Mouse (Mus musculus) liver, embryonic 11.5 days (tissue): ENCODE results near the gene Pusl1. TPM values are rescaled to one million over a fixed set of nuclear protein-coding genes. Genes with fewer than 3 reads are reported as not detected.
A peak's percentile ranks its signal among the peaks of the same experiment; 100 is the strongest.

Experiments
- ATAC-seq: fragments of 200-750 bp; cut with Nextera tagmentation; replicated peaks from 2 replicates; pipeline ENCODE4 v1.8.0; 2017; ENCODE audit warnings: moderate number of reproducible peaks, mild to moderate bottlenecking, moderate TSS enrichment, moderate library complexity; ENCODE audit not compliant: low FRiP score
- DNase-seq: peaks from one replicate; pipeline ENCODE4 v3.0.0-alpha.2; 2017; ENCODE audit warnings: low spot score
- H3K27ac ChIP-seq: fragments of 300-500 bp; sonication (generic); 2 replicates; pipeline ENCODE4 v1.5.1; 2014; ENCODE audit warnings: mild to moderate bottlenecking, low read depth, low read length, control low read depth
- H3K27me3 ChIP-seq: fragments of 300-500 bp; sonication (generic); replicated peaks from 2 replicates; pipeline ENCODE4 v1.6.1; 2014; ENCODE audit warnings: low read length, mixed read lengths; ENCODE audit not compliant: control insufficient read depth, insufficient read depth
- H3K36me3 ChIP-seq: fragments of 300-500 bp; sonication (generic); 2 replicates; pipeline ENCODE4 v1.6.1; 2014; ENCODE audit warnings: mild to moderate bottlenecking, low read length, moderate library complexity, mixed read lengths; ENCODE audit not compliant: control insufficient read depth, insufficient read depth
- H3K4me1 ChIP-seq: fragments of 300-500 bp; sonication (generic); replicated peaks from 2 replicates; pipeline ENCODE4 v1.6.1; 2014; ENCODE audit warnings: low read length, mixed read lengths; ENCODE audit not compliant: control insufficient read depth, insufficient read depth
- H3K4me2 ChIP-seq: fragments of 300-500 bp; sonication (generic); 2 replicates; pipeline ENCODE4 v1.6.1; 2014; ENCODE audit warnings: mild to moderate bottlenecking, control low read depth, moderate library complexity
- H3K4me3 ChIP-seq: fragments of 300-500 bp; sonication (generic); 2 replicates; pipeline ENCODE4 v1.5.1; 2014; ENCODE audit warnings: low read depth, low read length, control low read depth
- H3K9ac ChIP-seq: fragments of 300-500 bp; sonication (generic); 2 replicates; pipeline ENCODE4 v1.6.1; 2014; ENCODE audit warnings: low read depth, low read length, control low read depth
- H3K9me3 ChIP-seq: fragments of 300-500 bp; sonication (generic); 2 replicates; pipeline ENCODE4 v1.6.1; 2016; ENCODE audit warnings: low read length, inconsistent platforms, mixed read lengths; ENCODE audit not compliant: control insufficient read depth
- WGBS: fragments of 180-500 bp; shearing (Covaris S2); extraction: QIAGEN DNeasy Blood & Tissue Kit; methylation state at CpG from one replicate; pipeline ENCODE4 v1.1.7; 2014; 5-methylcytosine and 5-hydroxymethylcytosine counted together
- polyA plus RNA-seq: library from polyadenylated mRNA; unstranded; fragments of >200 nt; fragmentation: Nextera tagmentation; extraction: Ambion mirVana; gene quantifications from 2 replicates; pipeline ENCODE4 v1.2.1, GENCODE M21; 2014

Gene Pusl1
- polyA plus RNA-seq, 1 experiment from 2014 or later = 49.1 TPM

DNA sequence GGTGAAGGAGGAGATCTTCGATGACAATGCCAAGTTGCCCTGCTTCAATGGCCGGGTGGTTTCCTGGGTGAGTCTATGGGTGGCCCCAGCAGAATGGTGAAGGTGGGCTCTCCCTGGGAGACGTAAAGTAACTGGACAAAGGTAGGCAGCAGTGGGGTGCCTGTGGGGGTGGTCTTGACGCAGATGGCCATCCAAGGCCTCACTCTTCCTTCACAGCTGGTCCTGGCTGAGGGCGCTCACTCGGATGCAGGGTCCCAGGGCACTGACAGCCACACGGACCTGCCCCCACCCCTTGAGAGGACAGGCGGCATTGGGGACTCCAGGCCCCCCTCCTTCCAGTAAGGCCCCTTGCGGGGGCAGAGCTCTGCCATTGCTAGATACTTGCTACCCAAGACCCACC is 38.2 kb downstream of the Pusl1 start:
- Histone ChIP-seq H3K4me2 (no peak overlapping the region), H3K4me3 (no peak overlapping the region), H3K9me3 (no peaks in the 10 kb centered on the region), H3K27me3 (no peaks in the 10 kb centered on the region), H3K36me3 (peaks cover 24% of the 10 kb centered on the region; the same call in 1 of the 2 replicates), H3K9ac (no peak overlapping the region), H3K27ac (no peak overlapping the region), H3K4me1 (peaks cover 22% of the 10 kb centered on the region)
- 90% methylated on average over 9 of the region's 9 CpGs for WGBS
- DNase-seq (no peak), ATAC-seq (no peak)

DNA sequence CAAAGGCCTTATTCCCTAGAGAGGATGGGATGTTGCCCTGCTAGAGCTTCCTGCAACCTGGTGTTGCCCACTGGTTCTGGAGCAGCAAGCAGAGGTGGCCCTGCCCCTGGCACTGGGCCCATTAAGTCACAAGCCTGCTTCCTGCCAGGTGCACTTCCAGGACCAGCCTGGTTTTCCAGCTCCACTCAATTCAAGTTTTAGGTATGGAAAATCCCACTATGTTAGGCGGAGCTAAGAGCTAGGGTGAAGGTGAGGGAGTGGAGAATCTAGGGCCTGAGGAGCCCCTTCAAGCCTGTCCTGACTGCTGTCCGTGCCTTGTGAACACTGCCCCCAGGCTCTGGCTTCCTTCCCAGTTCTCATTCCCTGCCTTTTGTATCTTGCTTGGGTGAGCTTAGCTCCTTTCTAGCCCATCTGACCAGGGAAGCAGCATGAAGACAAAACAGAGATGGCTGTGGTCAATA is 39.6 kb downstream of the Pusl1 start:
- Histone ChIP-seq H3K4me1 (peaks cover 27% of the 10 kb centered on the region), H3K27me3 (no peaks in the 10 kb centered on the region), H3K4me2 (no peak overlapping the region), H3K9me3 (no peaks in the 10 kb centered on the region), H3K9ac (no peak overlapping the region), H3K27ac (no peak overlapping the region), H3K36me3 (peaks cover 13% of the 10 kb centered on the region; the same call in 1 of the 2 replicates), H3K4me3 (no peak overlapping the region)
- no peak for ATAC-seq
- no peak for DNase-seq
- 78% methylated on average over 2 of the region's 2 CpGs for WGBS

DNA sequence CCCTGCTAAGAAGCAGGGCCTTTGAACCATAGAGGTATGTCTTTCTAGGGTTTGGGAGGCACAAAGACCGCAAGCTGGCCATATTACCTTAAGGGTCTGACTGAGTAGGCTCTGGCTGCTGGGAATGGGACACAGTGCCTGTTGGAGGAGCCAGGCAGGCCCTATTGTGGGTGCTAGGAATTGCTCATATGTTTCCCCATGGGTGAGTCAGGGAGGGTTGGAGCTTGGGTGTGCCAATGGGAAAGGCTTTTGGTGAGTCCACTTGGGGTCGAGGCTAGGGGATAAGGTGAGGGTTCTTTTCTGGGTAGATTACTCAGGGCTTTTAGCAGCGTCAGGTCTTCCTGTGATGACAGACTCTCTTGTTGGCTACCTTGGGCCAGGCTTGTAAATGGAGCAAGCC is 40.2 kb downstream of the Pusl1 start:
- Histone ChIP-seq H3K27ac (no peak overlapping the region), H3K9me3 (no peaks in the 10 kb centered on the region), H3K4me1 (peaks cover 28% of the 10 kb centered on the region), H3K9ac (no peak overlapping the region), H3K4me3 (no peak overlapping the region), H3K36me3 (peaks cover 13% of the 10 kb centered on the region; the same call in 1 of the 2 replicates), H3K4me2 (no peak overlapping the region), H3K27me3 (no peaks in the 10 kb centered on the region)
- no peak for DNase-seq
- WGBS = 88% methylated on average over 3 of the region's 3 CpGs
- ATAC-seq = no peak

DNA sequence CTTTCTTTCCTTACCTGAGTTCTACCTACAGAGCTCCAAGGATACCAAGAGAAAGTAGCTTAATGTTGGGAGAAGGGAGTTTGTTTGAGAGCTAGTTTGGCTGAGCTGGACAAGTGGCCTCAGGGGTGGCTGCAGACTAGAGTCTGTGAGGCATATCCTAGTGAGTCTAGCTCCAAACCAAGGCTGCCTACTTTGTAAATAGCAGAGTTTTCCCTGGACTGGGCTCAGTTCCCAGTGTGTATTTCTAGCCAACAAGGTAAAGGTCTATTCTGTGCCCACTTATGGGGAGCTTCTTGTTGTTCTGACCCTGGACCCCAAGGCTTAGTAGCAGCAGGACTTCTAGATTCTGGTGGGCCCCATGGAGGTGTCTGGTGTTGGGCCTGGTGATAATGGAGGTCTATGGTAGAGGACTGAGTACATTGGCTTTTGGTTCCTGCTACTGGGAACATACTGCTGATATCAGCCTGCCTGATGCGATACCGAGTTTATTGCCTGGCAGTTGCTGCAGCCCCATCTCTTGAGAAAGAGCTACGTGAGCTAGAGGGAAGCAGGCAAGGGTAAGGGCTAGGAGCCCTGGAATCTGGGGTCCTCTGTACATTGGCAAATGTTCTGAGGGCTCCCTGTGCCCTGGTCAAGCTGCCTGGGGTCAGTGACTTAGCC is 41.7 kb downstream of the Pusl1 start:
- no peaks in the 10 kb centered on the region for H3K27me3 ChIP-seq
- H3K9me3 ChIP-seq = no peaks in the 10 kb centered on the region
- no peak overlapping the region for H3K27ac ChIP-seq
- H3K4me3 ChIP-seq = no peak overlapping the region
- no peak for DNase-seq
- 73% methylated on average over 3 of the region's 3 CpGs for WGBS
- H3K9ac ChIP-seq = no peak overlapping the region
- H3K4me2 ChIP-seq = no peak overlapping the region; the same call in 1 of the 2 replicates
- peaks cover 24% of the 10 kb centered on the region for H3K4me1 ChIP-seq
- H3K36me3 ChIP-seq = peaks cover 7% of the 10 kb centered on the region; the same call in 1 of the 2 replicates
- no peak for ATAC-seq

DNA sequence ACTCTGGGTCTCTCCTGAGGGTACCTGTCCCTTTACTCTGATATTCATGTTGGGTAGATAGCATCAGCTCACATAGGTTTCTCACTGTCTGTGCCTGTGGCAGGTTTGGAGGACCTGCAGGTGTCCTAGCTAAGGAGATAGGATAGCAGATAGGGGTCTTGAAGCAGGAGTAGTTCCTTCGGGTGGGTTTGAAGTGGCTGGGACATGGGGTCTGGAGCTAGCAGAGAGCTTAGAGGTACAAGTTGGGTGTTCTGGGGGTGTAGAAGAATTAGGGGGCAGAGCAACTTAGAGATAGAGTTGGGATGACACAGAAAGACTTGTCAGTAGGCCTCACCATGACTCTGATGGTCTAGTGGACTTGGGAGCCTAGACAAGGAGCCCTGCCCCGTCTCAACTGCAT is 42.2 kb downstream of the Pusl1 start:
- WGBS = 63% methylated on average over 2 of the region's 2 CpGs
- H3K9me3 ChIP-seq = no peaks in the 10 kb centered on the region
- H3K4me3 ChIP-seq = no peak overlapping the region
- ATAC-seq (no peak), DNase-seq (no peak)
- H3K27ac ChIP-seq = no peak overlapping the region
- H3K9ac ChIP-seq = no peak overlapping the region
- no peaks in the 10 kb centered on the region for H3K27me3 ChIP-seq
- peak overlapping the region; percentile 98 for H3K4me2 ChIP-seq
- H3K4me1 ChIP-seq = peaks cover 24% of the 10 kb centered on the region
- H3K36me3 ChIP-seq = peaks cover 7% of the 10 kb centered on the region; the same call in 1 of the 2 replicates

DNA sequence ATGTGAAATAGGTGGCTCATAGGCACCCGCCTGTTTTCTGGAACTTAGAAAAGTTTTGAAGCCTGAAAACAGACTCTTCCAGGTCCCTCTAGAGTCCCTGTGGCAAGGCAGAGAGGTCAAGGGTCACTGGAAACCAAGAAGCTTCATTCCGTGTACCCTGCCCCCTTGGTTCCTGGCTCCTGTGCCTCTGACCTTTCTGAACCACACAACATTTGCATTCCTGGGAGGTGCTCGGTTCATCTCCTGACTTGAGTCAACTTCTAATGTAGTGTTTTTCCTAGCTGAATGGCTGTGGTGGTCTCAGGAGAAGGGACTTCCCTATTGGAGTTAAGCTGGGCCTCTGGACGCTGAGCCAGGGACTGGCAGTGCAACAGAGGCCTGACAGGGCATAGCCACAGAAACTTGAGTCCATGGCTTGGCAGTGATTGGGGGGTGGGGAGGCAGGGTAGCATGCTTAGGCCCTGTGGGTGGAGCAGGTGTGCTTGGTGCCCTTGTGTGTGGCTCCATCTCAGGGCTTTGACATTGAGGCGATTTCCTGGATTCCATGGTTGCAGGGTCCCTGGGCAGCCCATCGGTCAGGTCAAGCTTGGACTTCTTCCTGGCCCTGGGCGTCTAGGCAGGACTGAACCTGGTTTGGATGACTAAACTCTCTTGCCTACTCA is 43.0 kb downstream of the Pusl1 start:
- H3K4me1 ChIP-seq = peaks cover 24% of the 10 kb centered on the region
- ATAC-seq = no peak
- H3K4me3 ChIP-seq = peak overlapping the region; percentile 95
- no peaks in the 10 kb centered on the region for H3K36me3 ChIP-seq
- no peaks in the 10 kb centered on the region for H3K27me3 ChIP-seq
- H3K9me3 ChIP-seq = no peaks in the 10 kb centered on the region
- 56% methylated on average over 7 of the region's 7 CpGs for WGBS
- no peak for DNase-seq
- H3K9ac ChIP-seq = peak overlapping the region; percentile 91; the same call in 1 of the 2 replicates
- peak overlapping the region; percentile 98 for H3K4me2 ChIP-seq
- no peak overlapping the region for H3K27ac ChIP-seq

DNA sequence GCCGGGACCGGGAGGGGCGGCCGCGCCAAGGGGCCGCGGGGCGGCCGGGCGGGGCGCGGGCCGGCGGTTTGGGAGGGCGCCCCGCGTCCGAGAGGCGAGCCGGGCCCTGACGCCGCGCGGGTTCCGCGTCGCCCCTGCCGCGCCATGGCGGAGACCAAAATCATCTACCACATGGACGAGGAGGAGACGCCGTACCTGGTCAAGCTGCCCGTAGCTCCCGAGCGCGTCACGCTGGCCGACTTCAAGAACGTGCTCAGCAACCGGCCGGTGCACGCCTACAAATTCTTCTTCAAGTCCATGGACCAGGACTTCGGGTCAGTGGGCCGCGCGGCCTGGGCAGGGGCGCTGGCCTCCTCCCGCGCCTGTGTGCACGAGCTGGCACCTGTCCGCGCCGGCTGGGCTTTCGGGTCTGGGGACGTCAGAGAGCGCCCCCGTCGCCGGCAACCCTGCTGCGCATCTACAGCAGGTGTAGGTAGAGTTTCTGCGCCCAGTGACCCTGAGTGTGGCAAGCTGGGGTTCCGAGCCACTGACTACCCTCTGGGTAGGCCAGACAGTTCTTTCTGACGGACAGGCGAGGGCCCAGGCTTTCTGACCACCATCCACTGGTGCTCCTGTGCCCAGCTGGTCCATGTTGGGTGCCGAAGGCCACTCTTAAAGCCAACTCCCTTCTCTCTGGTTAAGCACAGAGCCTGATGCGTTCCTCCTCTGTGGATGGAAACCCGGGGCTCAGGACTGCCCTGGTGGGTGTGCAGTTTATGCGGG is 43.8 kb downstream of the Pusl1 start:
- 0 out of 2 replicates have a peak, but pooled peaks cover 2% of the 10 kb centered on the region for H3K36me3 ChIP-seq
- WGBS = 2% methylated on average over 68 of the region's 69 CpGs
- DNase-seq (peak; percentile 69), ATAC-seq (peak; percentile 53)
- no peaks in the 10 kb centered on the region for H3K9me3 ChIP-seq
- peak overlapping the region; percentile 54 for H3K27ac ChIP-seq
- peak overlapping the region; percentile 91 for H3K9ac ChIP-seq
- H3K27me3 ChIP-seq = no peaks in the 10 kb centered on the region
- peak overlapping the region; percentile 98 for H3K4me2 ChIP-seq
- peaks cover 24% of the 10 kb centered on the region for H3K4me1 ChIP-seq
- H3K4me3 ChIP-seq = peak overlapping the region; percentile 95

DNA sequence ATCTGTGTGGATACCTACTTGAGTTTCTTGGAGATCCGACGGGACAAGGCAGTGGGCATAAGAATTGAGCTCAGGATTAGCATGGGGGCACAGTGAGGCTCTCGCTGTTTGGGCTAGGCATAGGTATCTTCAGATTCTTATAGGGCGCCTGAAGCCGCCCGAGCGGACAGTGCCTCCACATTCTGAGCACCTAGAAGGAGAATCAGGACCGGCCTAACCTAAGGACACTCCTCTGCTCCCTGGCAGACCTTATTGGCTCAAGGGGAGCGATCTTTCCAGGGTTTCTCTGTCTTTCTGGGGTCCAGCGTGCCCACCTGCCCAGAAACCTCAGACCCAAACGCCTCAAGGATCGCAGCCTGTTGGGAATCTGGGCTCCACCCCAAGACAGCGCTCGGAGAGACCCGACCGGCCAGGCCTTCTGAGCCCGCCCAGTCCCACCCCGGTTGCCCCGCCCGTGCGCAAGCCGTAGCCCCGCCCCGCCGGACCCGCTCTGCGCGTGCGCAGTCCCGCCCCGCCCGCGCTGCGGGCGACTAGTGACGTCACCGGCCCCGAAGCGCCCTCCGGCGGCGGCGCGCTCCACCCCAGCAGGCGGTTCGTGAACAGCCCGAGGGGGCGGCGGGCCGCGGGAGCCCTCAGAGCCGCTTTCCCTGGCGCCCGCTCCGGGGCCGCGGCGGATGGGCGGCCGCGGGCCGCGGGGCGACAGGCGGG is 44.6 kb downstream of the Pusl1 start, which contains the start of gene Dvl1:
TSS of gene Dvl1 (plus strand) at position 532 of the 708 bp plus-strand sequence.
- Histone ChIP-seq H3K9ac (peak within 1 kb of the TSS; percentile 91), H3K27me3 (no peaks in the 10 kb centered on the region), H3K4me1 (peaks cover 24% of the 10 kb centered on the region), H3K4me2 (peak within 1 kb of the TSS; percentile 98), H3K9me3 (no peaks in the 10 kb centered on the region), H3K27ac (peak within 1 kb of the TSS; percentile 54), H3K4me3 (peak within 1 kb of the TSS; percentile 95), H3K36me3 (0 out of 2 replicates have a peak, but pooled peaks cover 3% of the 10 kb centered on the region)
- ATAC-seq (peak; percentile 90), DNase-seq (peak; percentile 94)
- 3% methylated on average over 65 of the region's 65 CpGs for WGBS
